Mouse (Mus musculus) neural tube, embryonic 14.5 days (tissue): ENCODE measurements at regions not wholly inside any gene's neighbourhood (a gene's known extent, or its start where the extent isn't known, plus 50 kb on each side); places are given as distances from the start of the nearest gene placed in this dataset.
A peak's percentile ranks its signal among the peaks of the same experiment; 100 is the strongest.

ENCODE experiments used
- ATAC-seq: fragments of 200-750 bp; cut with Nextera tagmentation; 2 replicates; pipeline ENCODE4 v1.8.0; 2017; ENCODE audit warnings: low read depth, mild to moderate bottlenecking, moderate TSS enrichment, moderate library complexity
- H3K27ac ChIP-seq: fragments of 300-500 bp; sonication (generic); 2 replicates; pipeline ENCODE4 v1.5.1; 2014; ENCODE audit warnings: low read depth, mild to moderate bottlenecking, control low read depth, low read length, moderate library complexity, mixed read lengths
- H3K27me3 ChIP-seq: fragments of 300-500 bp; sonication (generic); 2 replicates; pipeline ENCODE4 v1.6.1; 2014; ENCODE audit warnings: low read length; ENCODE audit not compliant: control insufficient read depth, insufficient read depth
- H3K36me3 ChIP-seq: fragments of 300-500 bp; sonication (generic); 2 replicates; pipeline ENCODE4 v1.6.1; 2014; ENCODE audit warnings: low read length, mixed read lengths; ENCODE audit not compliant: control insufficient read depth, insufficient read depth
- H3K4me1 ChIP-seq: fragments of 300-500 bp; sonication (generic); 2 replicates; pipeline ENCODE4 v1.6.1; 2014; ENCODE audit warnings: low read length; ENCODE audit not compliant: control insufficient read depth, insufficient read depth
- H3K4me2 ChIP-seq: fragments of 300-500 bp; sonication (generic); 2 replicates; pipeline ENCODE4 v1.6.1; 2014; ENCODE audit warnings: mild to moderate bottlenecking, low read depth, low read length, control low read depth
- H3K4me3 ChIP-seq: fragments of 300-500 bp; sonication (generic); 2 replicates; pipeline ENCODE4 v1.5.1; 2014; ENCODE audit warnings: low read depth, low read length, control low read depth, mixed read lengths
- H3K9ac ChIP-seq: fragments of 300-500 bp; sonication (generic); replicated peaks from 2 replicates; pipeline ENCODE4 v1.6.1; 2014; ENCODE audit warnings: low read depth, mild to moderate bottlenecking, control low read depth, low read length, mixed read lengths
- H3K9me3 ChIP-seq: fragments of 300-500 bp; sonication (generic); 2 replicates; pipeline ENCODE4 v1.6.1; 2016; ENCODE audit warnings: low read length; ENCODE audit not compliant: control insufficient read depth
- WGBS: fragments of 180-500 bp; shearing (Covaris S2); extraction: QIAGEN DNeasy Blood & Tissue Kit; methylation state at CpG from one replicate; pipeline ENCODE4 v1.1.7; 2014; 5-methylcytosine and 5-hydroxymethylcytosine counted together

DNA sequence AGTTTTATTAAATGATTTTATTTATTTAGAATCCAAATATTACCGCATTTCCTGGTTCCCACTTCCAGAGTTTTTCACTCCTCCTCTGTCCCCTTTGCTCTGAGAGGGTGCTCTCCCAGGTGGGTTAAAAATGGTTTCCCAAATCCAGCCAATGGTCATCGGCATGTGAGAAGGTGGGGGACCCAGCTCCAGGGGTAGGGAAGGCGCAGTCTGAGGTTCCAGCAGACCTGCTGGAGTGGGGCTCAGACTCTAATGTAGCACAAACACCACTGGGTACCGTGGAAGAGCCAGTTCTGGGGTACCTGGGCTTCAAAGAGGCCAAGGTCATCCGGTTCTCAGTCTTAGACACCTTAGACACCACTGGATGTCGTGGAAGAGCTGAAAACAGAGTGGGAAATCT is 875.6 kb downstream of the Fscb start:
- H3K9me3 ChIP-seq: no peaks in the 10 kb centered on the region
- ATAC-seq: no peak
- H3K4me3 ChIP-seq: no peak overlapping the region
- no peak overlapping the region for H3K4me2 ChIP-seq
- H3K9ac ChIP-seq: no peak overlapping the region
- no peak overlapping the region for H3K27ac ChIP-seq
- H3K4me1 ChIP-seq: no peaks in the 10 kb centered on the region
- H3K36me3 ChIP-seq: no peaks in the 10 kb centered on the region
- no peaks in the 10 kb centered on the region for H3K27me3 ChIP-seq
- WGBS: 81% methylated on average over 6 of the region's 6 CpGs

DNA sequence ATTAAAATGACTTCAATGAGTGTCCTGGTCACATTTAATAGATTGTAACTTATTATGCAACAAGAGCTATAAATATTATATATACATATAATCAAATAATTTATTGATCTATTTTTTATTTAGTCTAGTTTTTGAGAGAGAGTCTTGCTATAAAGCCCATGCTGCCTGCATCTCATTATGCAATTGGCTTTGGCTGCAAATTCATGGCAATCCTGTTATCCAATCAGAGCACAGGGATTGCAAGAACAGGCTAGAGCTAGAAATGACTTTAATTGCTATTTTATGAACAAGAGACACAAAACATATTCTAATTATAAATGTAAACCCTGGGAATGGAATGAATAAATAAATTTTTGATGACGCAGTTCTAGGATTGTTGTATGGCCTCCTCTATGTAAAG is 919.8 kb downstream of the Fscb start:
- no peak overlapping the region for H3K9ac ChIP-seq
- H3K4me1 ChIP-seq: no peaks in the 10 kb centered on the region
- no peak overlapping the region for H3K4me2 ChIP-seq
- no peaks in the 10 kb centered on the region for H3K36me3 ChIP-seq
- H3K4me3 ChIP-seq: no peak overlapping the region
- no peak overlapping the region for H3K27ac ChIP-seq
- H3K27me3 ChIP-seq: no peaks in the 10 kb centered on the region
- WGBS: 86% methylated on average over 1 of the region's 1 CpGs
- no peak for ATAC-seq
- no peaks in the 10 kb centered on the region for H3K9me3 ChIP-seq

DNA sequence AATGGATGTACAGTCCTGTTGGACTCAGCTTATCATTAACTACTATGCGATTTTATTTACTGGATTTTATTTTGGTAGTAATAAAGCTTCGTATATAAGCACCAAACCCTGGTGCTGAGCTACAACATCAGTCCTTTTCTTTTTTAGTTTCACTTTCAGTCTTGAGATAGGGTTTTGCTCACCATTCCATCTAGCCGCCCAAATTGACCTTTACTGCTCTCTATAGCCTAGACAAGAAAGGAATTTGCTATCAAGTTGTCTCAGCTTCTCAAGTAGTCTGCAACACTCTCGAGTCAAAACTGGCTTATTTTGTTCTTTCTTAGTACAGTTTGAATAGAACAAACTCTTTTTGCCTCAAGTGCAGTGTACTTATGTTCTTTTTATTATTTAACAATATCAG is 921.7 kb downstream of the Fscb start:
- H3K9me3 ChIP-seq: no peaks in the 10 kb centered on the region
- no peak overlapping the region for H3K4me2 ChIP-seq
- H3K27me3 ChIP-seq: no peaks in the 10 kb centered on the region
- no peaks in the 10 kb centered on the region for H3K36me3 ChIP-seq
- WGBS: 75% methylated on average over 4 of the region's 4 CpGs
- H3K4me3 ChIP-seq: no peak overlapping the region
- ATAC-seq: no peak
- H3K9ac ChIP-seq: no peak overlapping the region
- H3K4me1 ChIP-seq: no peaks in the 10 kb centered on the region
- no peak overlapping the region for H3K27ac ChIP-seq

DNA sequence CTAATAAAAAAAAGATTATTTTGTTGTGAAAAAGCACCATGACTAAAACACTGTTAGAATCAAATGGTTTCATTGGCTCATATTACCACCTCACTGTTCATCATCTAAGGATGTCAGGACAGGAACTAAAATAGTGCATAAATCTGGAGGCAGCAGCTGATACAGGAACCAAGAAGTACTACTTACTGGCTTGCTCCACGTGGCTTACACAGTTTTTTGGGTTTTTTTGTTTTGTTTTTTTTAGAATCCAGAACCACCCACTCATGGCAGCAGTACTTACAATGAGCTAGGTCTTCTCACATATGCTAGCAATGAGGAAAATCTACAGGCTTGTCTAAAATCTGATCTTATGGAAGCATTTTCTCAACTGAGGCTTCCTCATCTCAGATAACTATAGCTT is 940.4 kb downstream of the Fscb start:
- WGBS: 53% methylated on average over 1 of the region's 1 CpGs
- Histone ChIP-seq H3K9me3 (no peaks in the 10 kb centered on the region), H3K9ac (no peak overlapping the region), H3K36me3 (no peaks in the 10 kb centered on the region), H3K27me3 (no peaks in the 10 kb centered on the region), H3K4me2 (no peak overlapping the region), H3K4me1 (no peaks in the 10 kb centered on the region), H3K4me3 (no peak overlapping the region), H3K27ac (no peak overlapping the region)
- ATAC-seq: no peak

DNA sequence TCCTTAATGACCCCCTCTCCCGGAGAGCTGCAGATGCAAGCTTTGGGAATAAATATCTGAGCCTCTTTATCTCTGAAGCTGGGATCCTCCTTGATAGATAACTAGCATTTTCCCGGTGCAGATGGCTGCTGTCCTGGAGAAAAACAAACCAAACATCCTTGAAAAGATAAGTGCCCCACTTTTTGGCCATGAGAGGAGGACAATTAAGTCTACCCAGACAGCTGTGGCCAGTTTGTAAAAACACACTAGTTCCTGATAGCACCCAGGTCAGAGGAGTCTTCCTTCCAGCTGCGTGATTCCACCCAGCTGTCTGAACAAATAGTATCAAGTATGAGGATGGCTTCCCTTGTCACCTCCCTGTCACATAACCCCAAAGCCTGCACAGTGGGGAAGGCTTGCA is 970.7 kb downstream of the Fscb start:
- no peaks in the 10 kb centered on the region for H3K9me3 ChIP-seq
- no peaks in the 10 kb centered on the region for H3K36me3 ChIP-seq
- no peak overlapping the region for H3K4me3 ChIP-seq
- 77% methylated on average over 3 of the region's 3 CpGs for WGBS
- H3K9ac ChIP-seq: no peak overlapping the region
- no peaks in the 10 kb centered on the region for H3K27me3 ChIP-seq
- no peak for ATAC-seq
- H3K27ac ChIP-seq: no peak overlapping the region
- no peaks in the 10 kb centered on the region for H3K4me1 ChIP-seq
- H3K4me2 ChIP-seq: no peak overlapping the region

DNA sequence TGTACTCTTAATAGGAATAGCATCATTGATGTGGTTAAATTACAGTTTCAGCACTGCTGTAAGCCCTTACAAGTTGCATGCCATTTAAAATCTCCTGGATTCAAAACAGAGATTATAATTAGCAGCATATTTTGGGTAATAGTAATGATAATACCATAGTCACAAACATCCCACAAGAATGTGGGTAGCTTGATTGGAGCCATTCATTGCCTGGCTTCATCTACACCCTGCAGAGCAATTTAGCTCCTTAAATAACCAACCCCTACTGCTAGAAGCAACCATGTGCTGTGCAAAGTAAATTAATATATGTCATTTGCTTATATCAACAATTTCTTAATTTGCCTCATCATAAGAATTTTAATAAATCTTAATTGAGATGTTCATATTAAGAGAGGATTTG is 984.1 kb downstream of the Fscb start:
- peak; percentile 68; the same call in 1 of the 2 replicates for ATAC-seq
- no peaks in the 10 kb centered on the region for H3K36me3 ChIP-seq
- no peak overlapping the region for H3K4me2 ChIP-seq
- H3K9ac ChIP-seq: no peak overlapping the region
- H3K4me3 ChIP-seq: no peak overlapping the region
- no peaks in the 10 kb centered on the region for H3K4me1 ChIP-seq
- H3K27ac ChIP-seq: no peak overlapping the region
- no peaks in the 10 kb centered on the region for H3K27me3 ChIP-seq
- no peaks in the 10 kb centered on the region for H3K9me3 ChIP-seq

DNA sequence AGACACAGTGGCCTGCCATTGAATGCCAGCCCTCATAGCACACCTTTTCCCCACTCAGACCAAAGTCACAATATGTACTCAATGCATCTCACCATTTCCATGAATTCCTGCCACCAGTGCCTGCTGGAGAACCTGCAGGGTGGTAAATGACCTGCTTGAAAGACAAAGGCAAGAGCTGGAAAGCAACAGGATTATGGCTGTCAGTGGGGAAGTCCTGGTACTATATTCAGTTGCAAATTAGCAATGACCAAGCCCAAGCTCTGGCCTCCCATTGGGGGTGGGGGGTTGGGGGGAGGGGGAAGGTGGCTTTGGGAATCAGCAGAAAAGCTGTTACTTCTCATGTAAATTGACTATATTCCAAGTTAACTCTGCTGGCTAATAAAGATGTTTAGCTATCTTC is 990.4 kb downstream of the Fscb start:
- H3K4me2 ChIP-seq: no peak overlapping the region
- no peaks in the 10 kb centered on the region for H3K36me3 ChIP-seq
- no peak overlapping the region for H3K27ac ChIP-seq
- H3K9ac ChIP-seq: no peak overlapping the region
- H3K4me3 ChIP-seq: no peak overlapping the region
- ATAC-seq: no peak
- H3K9me3 ChIP-seq: no peaks in the 10 kb centered on the region
- no peaks in the 10 kb centered on the region for H3K27me3 ChIP-seq
- no peaks in the 10 kb centered on the region for H3K4me1 ChIP-seq

DNA sequence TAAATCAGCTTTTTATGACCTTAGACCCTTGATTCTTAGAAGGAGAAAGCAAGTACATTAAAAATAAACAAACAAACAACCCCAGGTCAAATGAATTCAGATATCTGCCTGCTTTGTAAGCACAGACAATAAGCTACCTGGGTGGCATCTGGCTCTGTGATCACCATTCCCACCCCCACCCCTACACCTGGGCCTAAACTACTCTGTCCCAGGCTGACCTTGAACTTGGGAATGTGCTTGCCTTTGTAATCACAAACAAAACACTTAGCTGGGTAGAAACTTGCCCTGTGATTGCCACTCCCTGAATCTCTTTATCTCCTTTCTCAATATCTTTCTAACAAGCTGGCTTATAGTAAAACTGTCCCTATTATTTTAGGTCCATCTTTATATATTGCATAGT is 1005.6 kb downstream of the Fscb start:
- H3K4me3 ChIP-seq: no peak overlapping the region
- no peak overlapping the region for H3K9ac ChIP-seq
- H3K36me3 ChIP-seq: no peaks in the 10 kb centered on the region
- H3K4me1 ChIP-seq: no peaks in the 10 kb centered on the region
- no peaks in the 10 kb centered on the region for H3K27me3 ChIP-seq
- H3K4me2 ChIP-seq: no peak overlapping the region
- H3K9me3 ChIP-seq: no peaks in the 10 kb centered on the region
- H3K27ac ChIP-seq: no peak overlapping the region
- no peak for ATAC-seq
